8 mouse cellular contexts compared by ENCODE assay signal in the genomic region with DNA sequence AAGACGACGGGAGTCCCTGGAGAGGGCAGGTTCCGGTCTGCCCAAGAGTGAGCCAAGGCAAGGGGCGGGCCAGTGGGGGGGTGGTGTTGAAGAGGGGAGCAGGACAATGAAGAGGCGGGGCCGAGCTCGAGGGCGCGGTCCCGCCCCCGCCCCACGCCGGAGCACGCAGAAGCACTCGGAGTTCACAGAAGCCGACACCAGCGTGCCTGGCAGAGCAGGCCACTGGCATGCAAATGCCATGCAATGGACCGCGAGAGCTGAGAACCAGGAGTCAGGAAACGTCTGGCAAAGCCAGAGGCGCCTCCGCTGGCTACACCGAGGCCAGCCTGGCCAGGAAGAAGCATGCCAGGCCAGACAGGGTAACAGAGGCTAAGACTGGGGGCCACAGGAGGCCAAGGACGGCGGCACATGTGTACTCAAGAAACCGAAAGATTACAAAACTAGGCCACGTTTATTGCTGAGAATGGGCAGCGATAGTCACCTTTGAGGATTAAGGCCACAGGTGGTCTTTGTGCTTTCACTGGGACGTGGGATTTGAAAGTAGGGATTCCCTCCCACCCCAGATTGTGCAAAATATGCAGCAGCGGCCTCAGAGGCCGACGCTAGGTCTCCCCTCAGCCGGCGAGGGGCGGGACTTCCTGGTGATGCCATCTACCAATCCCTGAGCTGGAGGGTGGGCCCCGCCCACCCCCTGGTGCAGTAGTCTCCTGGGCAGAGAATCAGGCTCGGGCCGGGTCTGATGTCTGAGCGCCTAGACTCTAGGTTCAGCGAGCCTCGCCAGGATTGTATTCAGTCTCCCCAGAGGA. TPM values are rescaled to one million over a fixed set of nuclear protein-coding genes. Genes with fewer than 3 reads are reported as not detected.
DNase-seq lines count a peak whose midpoint lies in the region; ATAC-seq and TF ChIP-seq lines count a peak whose summit lies in the region.

Gene Nradd, minus strand, starts transcription at position 92 of the 806 bp plus-strand sequence.

- peak; percentile 94 for ATAC-seq in hindbrain, embryonic 13.5 days (ENCODE audit: low FRiP score)
- ATAC-seq in lung, postnatal 0 days: peak; percentile 92

- no peak for TF ChIP-seq EP300 in lung, postnatal 0 days (IDR thresholded peaks at IDR 0.05)

- H3K27me3 ChIP-seq in hindbrain, embryonic 13.5 days: 0 out of 2 replicates have a peak, but pooled peaks cover 5% of the 10 kb centered on the region
- H3K27me3 ChIP-seq in lung, postnatal 0 days (replicated peaks; ENCODE audit: insufficient read depth, low read length): no peaks in the 10 kb centered on the region

- DNase-seq in adrenal gland, adult 18-20 months (ENCODE audit: low spot score in 2 of 2): peak; percentile 80 to 83
- DNase-seq in cerebellum, postnatal 4 days (ENCODE audit: low spot score in 2 of 2): peak; percentile 69 to 82
- DNase-seq in frontal cortex, postnatal 36 days (ENCODE audit: low spot score in 2 of 2): peak; percentile 83
- peak; percentile 81 to 86 for DNase-seq in layer of hippocampus, postnatal 14 days (ENCODE audit: low spot score in 2 of 2)
- DNase-seq in lung, postnatal 0 days (ENCODE audit: low spot score): peak; percentile 96
- peak; percentile 95 for DNase-seq in retina, embryonic 14.5 days (ENCODE audit: low spot score)
- no peak for DNase-seq in thymus, postnatal 4 days

- peak within 1 kb of the TSS; percentile 81 for H3K9ac ChIP-seq in hindbrain, embryonic 13.5 days
- peak within 1 kb of the TSS; percentile 46; the same call in 1 of the 2 replicates for H3K9ac ChIP-seq in lung, postnatal 0 days (replicated peaks; ENCODE audit: low read depth)

- WGBS in hindbrain, embryonic 13.5 days: under 1% methylated on average over 41 of the region's 41 CpGs
- WGBS in lung, postnatal 0 days: 3% methylated on average over 40 of the region's 41 CpGs

- peaks cover 39% of the 10 kb centered on the region for H3K36me3 ChIP-seq in hindbrain, embryonic 13.5 days
- 0 out of 2 replicates have a peak, but pooled peaks cover 12% of the 10 kb centered on the region for H3K36me3 ChIP-seq in lung, postnatal 0 days (ENCODE audit: insufficient read depth, low read length)

- peak within 1 kb of the TSS; percentile 54 for H3K4me3 ChIP-seq in hindbrain, embryonic 13.5 days
- H3K4me3 ChIP-seq in lung, postnatal 0 days (ENCODE audit: low read depth, low read length): peak within 1 kb of the TSS; percentile 53

- H3K4me2 ChIP-seq in hindbrain, embryonic 13.5 days: peak within 1 kb of the TSS; percentile 97
- H3K4me2 ChIP-seq in lung, postnatal 0 days (replicated peaks; ENCODE audit: low read depth, low read length): peak within 1 kb of the TSS; percentile 94

- peak; percentile 7; the same call in 1 of the 2 replicates for TF ChIP-seq CTCF in lung, postnatal 0 days (IDR thresholded peaks at IDR 0.05)

- peak within 1 kb of the TSS; percentile 92 for H3K27ac ChIP-seq in hindbrain, embryonic 13.5 days
- H3K27ac ChIP-seq in lung, postnatal 0 days (ENCODE audit: low read length): peak within 1 kb of the TSS; percentile 89

- peaks cover 29% of the 10 kb centered on the region for H3K4me1 ChIP-seq in hindbrain, embryonic 13.5 days (replicated peaks)
- H3K4me1 ChIP-seq in lung, postnatal 0 days (ENCODE audit: insufficient read depth, low read depth, low read length): peaks cover 10% of the 10 kb centered on the region; the same call in 1 of the 2 replicates

- H3K9me3 ChIP-seq in hindbrain, embryonic 13.5 days: no peaks in the 10 kb centered on the region
- no peaks in the 10 kb centered on the region for H3K9me3 ChIP-seq in lung, postnatal 0 days (ENCODE audit: low read length)

RNA-seq across cellular contexts. Expression of gene Nradd, which starts in this region (rescaled TPM):
- 10 to 100 TPM; 11.0 to 14.0 TPM for total RNA-seq in adrenal gland, adult 18-20 months (2021)
- polyA plus RNA-seq in hindbrain, embryonic 13.5 days (2015; fragmentation: Nextera tagmentation; extraction: Ambion mirVana): 34.9 and 38.0 TPM in 2 replicates
- total RNA-seq in layer of hippocampus, postnatal 14 days (2021): 1 to 10 TPM; 2.1 to 2.6 TPM
- 45.2 and 46.6 TPM in 2 replicates for polyA plus RNA-seq in lung, postnatal 0 days (2015; fragmentation: Nextera tagmentation; extraction: Ambion mirVana)
